Mouse (Mus musculus): ENCODE data around the gene Rab31. TPM values are rescaled to one million over a fixed set of nuclear protein-coding genes. Genes with fewer than 3 reads are reported as not detected.

Rab31 gene
- total RNA-seq, 1 experiment = 22.8 TPM

DNA sequence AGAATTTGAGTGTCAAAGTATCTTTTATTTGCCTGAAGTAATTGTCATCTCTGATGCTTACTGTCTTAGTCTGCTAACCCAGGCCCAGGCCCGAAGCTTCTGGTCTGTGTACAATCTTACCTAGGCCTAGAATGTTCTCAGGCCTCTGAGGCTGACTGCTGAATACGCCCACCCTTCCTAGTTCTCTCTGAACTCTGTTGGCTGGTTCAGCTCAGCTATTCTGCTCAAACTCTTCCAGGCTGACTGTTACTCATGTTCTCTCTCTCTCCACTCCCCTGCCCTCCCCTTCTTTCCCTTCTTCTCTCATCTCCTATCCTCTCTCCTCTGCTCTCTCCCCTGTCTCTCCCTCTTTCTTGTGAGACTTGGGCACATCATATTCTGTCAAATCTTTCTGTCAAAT lies 33.9 kb upstream of the Rab31 start:
- H3K36me3 ChIP-seq (ENCODE audit: control insufficient read depth, insufficient read depth, low read length, poor library complexity, severe bottlenecking) = peaks cover 10% of the 10 kb centered on the region
- TF ChIP-seq MAFK (IDR thresholded peaks at IDR 0.05; ENCODE audit: insufficient read depth, low read depth, low read length) (no peak), HCFC1 (IDR thresholded peaks at IDR 0.05; ENCODE audit: borderline replicate concordance, insufficient read depth, low read length) (no peak), ZNF384 (IDR thresholded peaks at IDR 0.05; ENCODE audit: low read depth, low read length) (no peak), ZC3H11A (IDR thresholded peaks at IDR 0.05; ENCODE audit: borderline replicate concordance, low read depth, low read length) (no peak), CHD2 (IDR thresholded peaks at IDR 0.05; ENCODE audit: low read depth, low read length) (no peak)
- in situ Hi-C loops (cut with MboI; ENCODE audit: low sequenced_read_pairs in 2 of 2, unreplicated experiment in 2 of 2) = no loop called here
- no peak overlapping the region for H3K4me3 ChIP-seq (ENCODE audit: insufficient read depth in 1 of 2, low read depth in 1 of 2, low read length in 2 of 2, poor library complexity in 1 of 2, severe bottlenecking in 1 of 2)
- no peak for DNase-seq (ENCODE audit: low read depth, low spot score)
- H3K4me1 ChIP-seq (ENCODE audit: control insufficient read depth in 2 of 2, insufficient read depth in 2 of 2, low read length in 2 of 2, poor library complexity in 1 of 2) = peaks cover 0 to 3% of the 10 kb centered on the region in 2 experiments; a peak in 2 of 4 replicates
- H3K9ac ChIP-seq (ENCODE audit: insufficient read depth, low read depth, low read length, poor library complexity, severe bottlenecking) = no peak overlapping the region
- H3K9me3 ChIP-seq (ENCODE audit: control insufficient read depth, insufficient read depth, low read depth, low read length) = no peaks in the 10 kb centered on the region
- no peak overlapping the region for H3K27ac ChIP-seq (ENCODE audit: insufficient read depth, low read depth, low read length, poor library complexity, severe bottlenecking)

- Histone ChIP-seq H3K36me3 (ENCODE audit: control insufficient read depth, insufficient read depth, low read length, poor library complexity, severe bottlenecking) (peaks cover 8% of the 10 kb centered on the region; the same call in 1 of the 2 replicates), H3K27ac (ENCODE audit: insufficient read depth, low read depth, low read length, poor library complexity, severe bottlenecking) (no peak overlapping the region), H3K4me3 (ENCODE audit: insufficient read depth in 1 of 2, low read depth in 1 of 2, low read length in 2 of 2, poor library complexity in 1 of 2, severe bottlenecking in 1 of 2) (no peak overlapping the region), H3K4me1 (ENCODE audit: control insufficient read depth in 2 of 2, insufficient read depth in 2 of 2, low read length in 2 of 2, poor library complexity in 1 of 2) (peaks cover 0 to 3% of the 10 kb centered on the region in 2 experiments; a peak in 2 of 4 replicates), H3K9me3 (ENCODE audit: control insufficient read depth, insufficient read depth, low read depth, low read length) (no peaks in the 10 kb centered on the region), H3K9ac (ENCODE audit: insufficient read depth, low read depth, low read length, poor library complexity, severe bottlenecking) (no peak overlapping the region)
- in situ Hi-C loops (cut with MboI; ENCODE audit: low sequenced_read_pairs in 2 of 2, unreplicated experiment in 2 of 2) = no loop called here
- no peak for DNase-seq (ENCODE audit: low read depth, low spot score)
- TF ChIP-seq CHD2 (IDR thresholded peaks at IDR 0.05; ENCODE audit: low read depth, low read length) (no peak), MAFK (IDR thresholded peaks at IDR 0.05; ENCODE audit: insufficient read depth, low read depth, low read length) (no peak)
Measured at GRCm38 (mm10) chr17:65805966-65806365, 33.4 kb upstream of the Rab31 start.

- TF ChIP-seq ZC3H11A (IDR thresholded peaks at IDR 0.05; ENCODE audit: borderline replicate concordance, low read depth, low read length) = no peak
- TF ChIP-seq ZNF384 (IDR thresholded peaks at IDR 0.05; ENCODE audit: low read depth, low read length) = no peak
- no peak for TF ChIP-seq MAFK (IDR thresholded peaks at IDR 0.05; ENCODE audit: insufficient read depth, low read depth, low read length)
- TF ChIP-seq CHD2 (IDR thresholded peaks at IDR 0.05; ENCODE audit: low read depth, low read length) = no peak
- TF ChIP-seq HCFC1 (IDR thresholded peaks at IDR 0.05; ENCODE audit: borderline replicate concordance, insufficient read depth, low read length) = no peak
- H3K27ac ChIP-seq (ENCODE audit: insufficient read depth, low read depth, low read length, poor library complexity, severe bottlenecking) = no peak overlapping the region
- H3K4me3 ChIP-seq (ENCODE audit: insufficient read depth in 1 of 2, low read depth in 1 of 2, low read length in 2 of 2, poor library complexity in 1 of 2, severe bottlenecking in 1 of 2) = no peak overlapping the region
- peaks cover 0 to 5% of the 10 kb centered on the region in 2 experiments; a peak in 2 of 4 replicates for H3K4me1 ChIP-seq (ENCODE audit: control insufficient read depth in 2 of 2, insufficient read depth in 2 of 2, low read length in 2 of 2, poor library complexity in 1 of 2)
- in situ Hi-C loops (cut with MboI; ENCODE audit: low sequenced_read_pairs in 2 of 2, unreplicated experiment in 2 of 2) = no loop called here
- no peak overlapping the region for H3K9ac ChIP-seq (ENCODE audit: insufficient read depth, low read depth, low read length, poor library complexity, severe bottlenecking)
- DNase-seq (ENCODE audit: low read depth, low spot score) = no peak
- H3K9me3 ChIP-seq (ENCODE audit: control insufficient read depth, insufficient read depth, low read depth, low read length) = no peaks in the 10 kb centered on the region
- peaks cover 4% of the 10 kb centered on the region; the same call in 1 of the 2 replicates for H3K36me3 ChIP-seq (ENCODE audit: control insufficient read depth, insufficient read depth, low read length, poor library complexity, severe bottlenecking)
Measured at GRCm38 (mm10) chr17:65802026-65802425, 29.5 kb upstream of the Rab31 start.

- H3K36me3 ChIP-seq (ENCODE audit: control insufficient read depth, insufficient read depth, low read length, poor library complexity, severe bottlenecking) = peaks cover 4% of the 10 kb centered on the region; the same call in 1 of the 2 replicates
- in situ Hi-C loops (cut with MboI; ENCODE audit: low sequenced_read_pairs in 2 of 2, unreplicated experiment in 2 of 2) = no loop called here
- no peak for TF ChIP-seq MAFK (IDR thresholded peaks at IDR 0.05; ENCODE audit: insufficient read depth, low read depth, low read length)
- TF ChIP-seq CHD2 (IDR thresholded peaks at IDR 0.05; ENCODE audit: low read depth, low read length) = no peak
- no peak for TF ChIP-seq HCFC1 (IDR thresholded peaks at IDR 0.05; ENCODE audit: borderline replicate concordance, insufficient read depth, low read length)
- TF ChIP-seq ZNF384 (IDR thresholded peaks at IDR 0.05; ENCODE audit: low read depth, low read length) = no peak
- TF ChIP-seq ZC3H11A (IDR thresholded peaks at IDR 0.05; ENCODE audit: borderline replicate concordance, low read depth, low read length) = no peak
- no peak overlapping the region for H3K27ac ChIP-seq (ENCODE audit: insufficient read depth, low read depth, low read length, poor library complexity, severe bottlenecking)
- H3K9me3 ChIP-seq (ENCODE audit: control insufficient read depth, insufficient read depth, low read depth, low read length) = no peaks in the 10 kb centered on the region
- no peak overlapping the region for H3K4me3 ChIP-seq (ENCODE audit: insufficient read depth in 1 of 2, low read depth in 1 of 2, low read length in 2 of 2, poor library complexity in 1 of 2, severe bottlenecking in 1 of 2)
- DNase-seq (ENCODE audit: low read depth, low spot score) = no peak
- H3K9ac ChIP-seq (ENCODE audit: insufficient read depth, low read depth, low read length, poor library complexity, severe bottlenecking) = no peak overlapping the region
- peaks cover 0 to 2% of the 10 kb centered on the region in 2 experiments; a peak in 2 of 4 replicates for H3K4me1 ChIP-seq (ENCODE audit: control insufficient read depth in 2 of 2, insufficient read depth in 2 of 2, low read length in 2 of 2, poor library complexity in 1 of 2)
Measured at GRCm38 (mm10) chr17:65800451-65800850, 27.9 kb upstream of the Rab31 start.

GRCm38 (mm10) chr17:65799353-65799752 lies 26.8 kb upstream of the Rab31 start:
- no peak overlapping the region for H3K27ac ChIP-seq (ENCODE audit: insufficient read depth, low read depth, low read length, poor library complexity, severe bottlenecking)
- H3K4me1 ChIP-seq (ENCODE audit: control insufficient read depth in 2 of 2, insufficient read depth in 2 of 2, low read length in 2 of 2, poor library complexity in 1 of 2) = peaks cover 0 to 8% of the 10 kb centered on the region in 2 experiments; a peak in 3 of 4 replicates
- no peak overlapping the region for H3K4me3 ChIP-seq (ENCODE audit: insufficient read depth in 1 of 2, low read depth in 1 of 2, low read length in 2 of 2, poor library complexity in 1 of 2, severe bottlenecking in 1 of 2)
- TF ChIP-seq CHD2 (IDR thresholded peaks at IDR 0.05; ENCODE audit: low read depth, low read length) = no peak
- TF ChIP-seq HCFC1 (IDR thresholded peaks at IDR 0.05; ENCODE audit: borderline replicate concordance, insufficient read depth, low read length) = no peak
- no peak for TF ChIP-seq ZC3H11A (IDR thresholded peaks at IDR 0.05; ENCODE audit: borderline replicate concordance, low read depth, low read length)
- H3K36me3 ChIP-seq (ENCODE audit: control insufficient read depth, insufficient read depth, low read length, poor library complexity, severe bottlenecking) = peaks cover 2% of the 10 kb centered on the region; the same call in 1 of the 2 replicates
- DNase-seq (ENCODE audit: low read depth, low spot score) = no peak
- no peaks in the 10 kb centered on the region for H3K9me3 ChIP-seq (ENCODE audit: control insufficient read depth, insufficient read depth, low read depth, low read length)
- in situ Hi-C loops (cut with MboI; ENCODE audit: low sequenced_read_pairs in 2 of 2, unreplicated experiment in 2 of 2) = no loop called here
- no peak overlapping the region for H3K9ac ChIP-seq (ENCODE audit: insufficient read depth, low read depth, low read length, poor library complexity, severe bottlenecking)

Measured in ES-E14 (cell line).